Mouse (Mus musculus) kidney, embryonic 15.5 days (tissue): ENCODE measurements at regions not wholly inside any gene's neighbourhood (a gene's known extent, or its start where the extent isn't known, plus 50 kb on each side); places are given as distances from the start of the nearest gene placed in this dataset.
"Not testable (repeated sequence)": the region's sequence is repeated elsewhere in the genome, so short reads cannot be mapped to it uniquely, and the experiment has no call there.

Experiments used
- ATAC-seq: fragments of 200-750 bp; cut with Nextera tagmentation; replicated peaks from 2 replicates; pipeline ENCODE4 v1.8.0; 2017; ENCODE audit warnings: moderate TSS enrichment; ENCODE audit not compliant: low FRiP score
- H3K27ac ChIP-seq: fragments of 300-500 bp; sonication (generic); 2 replicates; pipeline ENCODE4 v1.5.1; 2015; ENCODE audit warnings: mild to moderate bottlenecking, inconsistent platforms
- H3K27me3 ChIP-seq: fragments of 300-500 bp; sonication (generic); 2 replicates; pipeline ENCODE4 v1.6.1; 2015; ENCODE audit warnings: inconsistent platforms
- H3K36me3 ChIP-seq: fragments of 300-500 bp; sonication (generic); 2 replicates; pipeline ENCODE4 v1.6.1; 2015; ENCODE audit warnings: inconsistent platforms
- H3K4me1 ChIP-seq: fragments of 300-500 bp; sonication (generic); 2 replicates; pipeline ENCODE4 v1.6.1; 2015; ENCODE audit warnings: inconsistent platforms
- H3K4me2 ChIP-seq: fragments of 300-500 bp; sonication (generic); 2 replicates; pipeline ENCODE4 v1.6.1; 2015; ENCODE audit warnings: moderate library complexity, mild to moderate bottlenecking, inconsistent platforms
- H3K4me3 ChIP-seq: fragments of 300-500 bp; sonication (generic); replicated peaks from 2 replicates; pipeline ENCODE4 v1.5.1; 2015; ENCODE audit warnings: mild to moderate bottlenecking, inconsistent platforms
- H3K9ac ChIP-seq: fragments of 300-500 bp; sonication (generic); 2 replicates; pipeline ENCODE4 v1.6.1; 2015; ENCODE audit warnings: mild to moderate bottlenecking, inconsistent platforms
- H3K9me3 ChIP-seq: fragments of 300-500 bp; sonication (generic); replicated peaks from 2 replicates; pipeline ENCODE4 v1.6.1; 2016; ENCODE audit warnings: inconsistent platforms
- WGBS: fragments of 180-500 bp; shearing (Covaris S2); methylation state at CpG from one replicate; pipeline ENCODE4 v1.1.7; 2015; ENCODE audit warnings: mixed read lengths; 5-methylcytosine and 5-hydroxymethylcytosine counted together

- ATAC-seq: no peak; the same call in 1 of the 2 replicates
- Histone ChIP-seq H3K9me3 (no peaks in the 10 kb centered on the region), H3K4me3 (no peak overlapping the region), H3K36me3 (no peaks in the 10 kb centered on the region), H3K9ac (no peak overlapping the region), H3K4me1 (0 out of 2 replicates have a peak, but pooled peaks cover 4% of the 10 kb centered on the region), H3K27me3 (no peaks in the 10 kb centered on the region), H3K4me2 (no peak overlapping the region), H3K27ac (no peak overlapping the region)
- 32% methylated on average over 4 of the region's 4 CpGs for WGBS
Observed at GRCm38 (mm10) chr16:57928301-57928700, 173.8 kb upstream of the Col8a1 start.

GRCm38 (mm10) chr16:57929151-57929764 is 174.7 kb upstream of the Col8a1 start:
- H3K36me3 ChIP-seq: no peaks in the 10 kb centered on the region
- 0 out of 2 replicates have a peak, but pooled peaks cover 4% of the 10 kb centered on the region for H3K4me1 ChIP-seq
- no peak overlapping the region for H3K9ac ChIP-seq
- no peaks in the 10 kb centered on the region for H3K9me3 ChIP-seq
- ATAC-seq: no peak
- H3K4me2 ChIP-seq: no peak overlapping the region
- no peak overlapping the region for H3K27ac ChIP-seq
- 66% methylated on average over 12 of the region's 12 CpGs for WGBS
- no peak overlapping the region for H3K4me3 ChIP-seq
- H3K27me3 ChIP-seq: no peaks in the 10 kb centered on the region

DNA sequence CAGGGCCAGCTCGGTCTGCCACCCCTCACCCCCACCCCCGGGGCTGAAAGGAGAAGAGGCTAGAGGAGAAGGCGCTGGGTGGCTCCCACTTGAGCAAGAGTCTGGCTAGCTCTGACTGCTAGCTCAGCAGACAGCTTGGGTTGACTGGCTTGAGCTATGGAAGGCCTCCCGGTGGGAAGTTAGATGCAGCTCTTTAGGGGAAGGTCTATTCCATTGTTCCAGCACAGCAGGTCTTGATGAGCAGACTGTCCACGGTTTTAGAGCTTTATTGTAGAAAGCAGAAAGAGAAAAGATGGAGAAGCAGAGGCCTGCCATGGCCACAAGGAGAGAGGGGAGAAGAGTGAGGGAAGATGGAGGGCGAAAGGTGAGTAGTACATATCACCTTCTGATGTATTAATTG is 190.9 kb upstream of the Col8a1 start:
- Histone ChIP-seq H3K27ac (no peak overlapping the region), H3K4me3 (no peak overlapping the region), H3K9me3 (no peaks in the 10 kb centered on the region), H3K9ac (no peak overlapping the region), H3K4me1 (no peaks in the 10 kb centered on the region), H3K27me3 (no peaks in the 10 kb centered on the region), H3K4me2 (no peak overlapping the region), H3K36me3 (no peaks in the 10 kb centered on the region)
- 57% methylated on average over 6 of the region's 6 CpGs for WGBS
- no peak for ATAC-seq

DNA sequence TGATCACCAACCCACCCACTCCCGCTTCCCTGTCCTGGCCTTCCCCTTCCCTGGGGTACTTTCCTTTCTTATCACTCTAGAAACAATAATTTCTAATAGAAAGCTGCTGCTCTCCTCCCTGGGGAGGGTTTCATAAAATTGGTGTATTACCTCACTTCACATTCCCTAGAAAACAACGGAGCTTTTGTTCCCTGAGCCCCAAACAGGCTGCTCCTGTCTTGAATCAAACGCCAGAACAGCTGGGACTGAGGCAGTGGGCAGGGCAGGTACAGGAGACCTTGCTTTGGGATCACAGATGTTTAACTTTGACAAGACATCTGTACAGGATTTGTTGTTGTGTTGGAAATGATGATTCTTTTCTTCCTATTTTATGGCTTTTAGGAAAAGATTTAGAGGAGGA is 192.8 kb upstream of the Col8a1 start:
- WGBS: 44% methylated on average over 3 of the region's 3 CpGs

DNA sequence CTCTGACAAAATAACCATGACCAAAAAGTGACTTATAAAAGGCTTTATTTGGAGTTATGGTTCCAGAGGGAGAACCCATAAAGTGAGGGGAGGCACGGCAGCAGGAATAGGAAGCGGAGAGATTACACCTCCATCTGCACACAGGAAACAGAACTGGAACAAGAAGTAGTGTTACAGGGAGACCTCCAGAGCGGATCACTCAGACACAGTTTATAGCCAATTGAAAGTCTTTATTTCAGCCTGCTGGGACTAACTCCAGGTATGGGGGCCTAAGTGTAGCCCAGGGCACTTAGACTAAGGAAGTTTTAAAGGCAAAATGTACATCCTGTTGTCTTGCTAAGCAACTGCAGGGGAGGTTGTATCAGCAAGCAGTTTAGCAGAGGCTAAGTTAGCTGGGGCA is 195.1 kb upstream of the Col8a1 start:
- H3K27ac ChIP-seq: no peak overlapping the region
- H3K4me2 ChIP-seq: no peak overlapping the region

More for the DNA sequence above, 192.8 kb upstream of the Col8a1 start:
- Histone ChIP-seq H3K9ac (no peak overlapping the region), H3K4me2 (no peak overlapping the region), H3K27ac (no peak overlapping the region), H3K4me1 (no peaks in the 10 kb centered on the region), H3K36me3 (no peaks in the 10 kb centered on the region), H3K4me3 (no peak overlapping the region), H3K27me3 (no peaks in the 10 kb centered on the region), H3K9me3 (no peaks in the 10 kb centered on the region)
- ATAC-seq: no peak

DNA sequence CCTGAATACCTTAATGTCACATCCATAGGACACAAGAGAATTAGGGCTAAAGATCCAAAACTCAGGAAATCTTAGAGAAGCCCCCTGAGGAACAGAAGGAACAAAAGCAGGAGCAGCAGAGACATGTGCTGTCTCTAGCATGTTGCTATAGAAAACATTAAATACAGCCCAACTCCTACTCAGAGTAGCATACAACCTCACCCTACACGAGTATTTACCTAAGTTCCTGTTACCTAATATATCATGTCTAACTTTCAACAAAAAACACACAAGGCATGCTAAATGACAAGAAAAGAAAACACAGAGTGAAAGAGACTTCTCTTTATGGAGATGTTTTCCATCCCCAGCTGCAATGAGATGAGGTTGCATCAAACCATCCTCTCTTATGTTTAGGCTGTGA is 216.4 kb upstream of the Col8a1 start:
- Histone ChIP-seq H3K4me3 (no peak overlapping the region), H3K36me3 (no peaks in the 10 kb centered on the region), H3K4me2 (no peak overlapping the region), H3K9ac (no peak overlapping the region), H3K4me1 (no peaks in the 10 kb centered on the region), H3K27me3 (no peaks in the 10 kb centered on the region), H3K9me3 (no peaks in the 10 kb centered on the region), H3K27ac (no peak overlapping the region)
- peak; percentile 70 for ATAC-seq
- 6% methylated on average over 1 of the region's 1 CpGs for WGBS

More for the DNA sequence above, 195.1 kb upstream of the Col8a1 start:
- H3K4me3 ChIP-seq: no peak overlapping the region
- no peaks in the 10 kb centered on the region for H3K9me3 ChIP-seq
- H3K36me3 ChIP-seq: no peaks in the 10 kb centered on the region
- ATAC-seq: no peak
- H3K4me1 ChIP-seq: no peaks in the 10 kb centered on the region
- WGBS: 61% methylated on average over 3 of the region's 3 CpGs
- no peaks in the 10 kb centered on the region for H3K27me3 ChIP-seq
- H3K9ac ChIP-seq: no peak overlapping the region

DNA sequence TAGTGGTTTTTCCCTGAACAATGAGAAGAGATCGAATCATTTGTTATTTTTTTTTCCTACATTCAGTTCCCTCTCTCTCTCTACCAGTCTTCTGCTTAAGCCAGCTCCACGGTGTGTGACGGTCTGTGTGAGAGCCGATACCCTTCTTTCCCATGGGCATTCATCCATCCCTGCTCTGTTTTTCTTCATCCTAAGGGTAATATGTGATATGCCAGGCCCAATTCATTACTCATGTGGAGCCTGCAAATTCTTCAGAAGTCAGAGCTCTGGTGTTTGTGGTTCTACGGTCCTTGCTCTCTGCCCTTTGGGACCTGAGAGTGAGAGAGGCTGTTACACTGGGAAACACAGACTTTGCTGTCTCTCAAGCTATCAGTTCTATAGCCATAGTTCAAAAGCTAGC is 229.6 kb upstream of the Col8a1 start:
- no peak overlapping the region for H3K4me3 ChIP-seq
- no peaks in the 10 kb centered on the region for H3K9me3 ChIP-seq
- no peaks in the 10 kb centered on the region for H3K36me3 ChIP-seq
- 37% methylated on average over 5 of the region's 5 CpGs for WGBS
- no peak overlapping the region for H3K4me2 ChIP-seq
- peak; percentile 92 for ATAC-seq
- no peaks in the 10 kb centered on the region for H3K27me3 ChIP-seq
- peaks cover 4% of the 10 kb centered on the region; the same call in 1 of the 2 replicates for H3K4me1 ChIP-seq
- H3K27ac ChIP-seq: no peak overlapping the region
- no peak overlapping the region for H3K9ac ChIP-seq

DNA sequence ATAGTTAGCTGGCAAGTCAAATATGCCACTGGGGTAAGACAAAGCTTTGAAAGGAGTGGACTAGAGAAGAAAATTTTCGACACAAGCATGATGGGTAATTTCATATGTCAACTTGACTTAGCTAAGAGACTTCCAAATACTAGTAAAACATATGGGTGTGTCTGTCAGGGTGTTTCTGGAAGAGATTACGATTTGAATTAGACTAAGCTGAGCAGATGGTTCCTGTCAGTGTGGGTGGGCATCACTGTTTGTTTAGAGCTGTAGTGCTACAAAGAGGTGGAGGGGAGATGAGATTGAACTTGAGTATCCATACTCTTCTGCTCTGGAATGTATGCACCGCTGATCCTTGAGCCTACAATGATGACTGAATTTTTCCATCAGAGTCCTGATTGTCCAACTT is 251.2 kb upstream of the Col8a1 start:
- H3K4me3 ChIP-seq: no peak overlapping the region
- no peak for ATAC-seq
- H3K4me1 ChIP-seq: no peaks in the 10 kb centered on the region
- H3K9me3 ChIP-seq: no peaks in the 10 kb centered on the region
- WGBS: 65% methylated on average over 3 of the region's 3 CpGs
- no peak overlapping the region for H3K4me2 ChIP-seq
- H3K27me3 ChIP-seq: no peaks in the 10 kb centered on the region
- no peak overlapping the region for H3K9ac ChIP-seq
- H3K36me3 ChIP-seq: no peaks in the 10 kb centered on the region
- no peak overlapping the region for H3K27ac ChIP-seq

GRCm38 (mm10) chr16:58013557-58013956 is 259.0 kb upstream of the Col8a1 start:
- Histone ChIP-seq H3K4me1 (no peaks in the 10 kb centered on the region), H3K4me2 (no peak overlapping the region), H3K36me3 (no peaks in the 10 kb centered on the region), H3K9me3 (no peaks in the 10 kb centered on the region), H3K4me3 (no peak overlapping the region), H3K9ac (no peak overlapping the region), H3K27me3 (no peaks in the 10 kb centered on the region), H3K27ac (no peak overlapping the region)
- WGBS: 17% methylated on average over 1 of the region's 1 CpGs
- ATAC-seq: 0 out of 2 replicates have a peak, but pooled peaks have one; percentile 6

- no peak overlapping the region for H3K9ac ChIP-seq
- no peaks in the 10 kb centered on the region for H3K4me1 ChIP-seq
- no peaks in the 10 kb centered on the region for H3K27me3 ChIP-seq
- no peak overlapping the region for H3K27ac ChIP-seq
- no peak for ATAC-seq
- WGBS: 52% methylated on average over 2 of the region's 2 CpGs
- H3K9me3 ChIP-seq: no peaks in the 10 kb centered on the region
- no peak overlapping the region for H3K4me3 ChIP-seq
- H3K4me2 ChIP-seq: no peak overlapping the region
- H3K36me3 ChIP-seq: no peaks in the 10 kb centered on the region
Observed at GRCm38 (mm10) chr16:58027525-58027924, 273.0 kb upstream of the Col8a1 start.

GRCm38 (mm10) chr16:58028541-58028940 is 274.0 kb upstream of the Col8a1 start:
- ATAC-seq, H3K4me3 ChIP-seq, H3K27ac ChIP-seq, H3K27me3 ChIP-seq, H3K9me3 ChIP-seq, H3K9ac ChIP-seq, H3K4me2 ChIP-seq, H3K4me1 ChIP-seq, H3K36me3 ChIP-seq: not testable (repeated sequence)
- WGBS: 79% methylated on average over 1 of the region's 1 CpGs

DNA sequence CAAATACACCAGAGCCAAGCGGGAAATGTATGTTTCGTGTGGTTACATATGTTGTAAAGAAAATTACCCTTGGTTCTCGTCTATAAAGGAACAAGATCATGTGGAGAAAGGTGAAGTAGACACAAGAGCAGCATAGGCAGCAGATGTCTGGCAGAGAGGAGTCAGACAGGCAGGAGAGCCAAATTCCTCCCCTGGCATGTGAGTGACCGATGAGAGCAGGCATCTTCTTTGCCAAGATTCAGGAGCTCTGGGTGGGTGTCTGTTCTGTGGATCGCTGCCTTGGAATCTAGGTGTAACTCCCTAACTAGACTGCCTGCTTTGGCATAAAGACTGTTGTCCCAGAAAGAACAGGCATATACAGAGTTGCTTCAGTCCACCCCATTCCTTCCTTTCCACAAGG is 275.1 kb upstream of the Col8a1 start:
- no peaks in the 10 kb centered on the region for H3K4me1 ChIP-seq
- H3K27me3 ChIP-seq: no peaks in the 10 kb centered on the region
- ATAC-seq: no peak
- H3K27ac ChIP-seq: no peak overlapping the region
- no peak overlapping the region for H3K4me3 ChIP-seq
- H3K9me3 ChIP-seq: no peaks in the 10 kb centered on the region
- H3K36me3 ChIP-seq: no peaks in the 10 kb centered on the region
- no peak overlapping the region for H3K9ac ChIP-seq
- WGBS: 92% methylated on average over 5 of the region's 5 CpGs
- no peak overlapping the region for H3K4me2 ChIP-seq

GRCm38 (mm10) chr16:58068654-58069271 is 314.2 kb upstream of the Col8a1 start:
- Histone ChIP-seq H3K36me3 (no peaks in the 10 kb centered on the region), H3K4me1 (no peaks in the 10 kb centered on the region), H3K4me2 (no peak overlapping the region), H3K27ac (no peak overlapping the region), H3K9me3 (no peaks in the 10 kb centered on the region), H3K9ac (no peak overlapping the region), H3K4me3 (no peak overlapping the region), H3K27me3 (no peaks in the 10 kb centered on the region)
- WGBS: 59% methylated on average over 3 of the region's 3 CpGs
- no peak for ATAC-seq
